Mouse (Mus musculus): ENCODE results near the gene Acot8. TPM values are rescaled to one million over a fixed set of nuclear protein-coding genes. Genes with fewer than 3 reads are reported as not detected.

The Acot8 gene
- 19.2 and 21.1 TPM in 2 replicates for polyA plus RNA-seq (2021; fragmentation: Nextera tagmentation)
- long read RNA-seq, experiment 1, transcript Acot8-202 (6 exons, 1,152 nt): major isoform, 19 of 27 reads
- long read RNA-seq, experiment 1, partial matches to known transcripts: 0 of 27 reads
- long read RNA-seq, experiment 1, other reads (novel, unspliced or antisense): 5 of 27 reads
- long read RNA-seq, experiment 2, transcript Acot8-202 (6 exons, 1,152 nt): major isoform, 18 of 26 reads
- long read RNA-seq, experiment 2, partial matches to known transcripts: 1 of 26 reads
- long read RNA-seq, experiment 2, other reads (novel, unspliced or antisense): 3 of 26 reads

DNA sequence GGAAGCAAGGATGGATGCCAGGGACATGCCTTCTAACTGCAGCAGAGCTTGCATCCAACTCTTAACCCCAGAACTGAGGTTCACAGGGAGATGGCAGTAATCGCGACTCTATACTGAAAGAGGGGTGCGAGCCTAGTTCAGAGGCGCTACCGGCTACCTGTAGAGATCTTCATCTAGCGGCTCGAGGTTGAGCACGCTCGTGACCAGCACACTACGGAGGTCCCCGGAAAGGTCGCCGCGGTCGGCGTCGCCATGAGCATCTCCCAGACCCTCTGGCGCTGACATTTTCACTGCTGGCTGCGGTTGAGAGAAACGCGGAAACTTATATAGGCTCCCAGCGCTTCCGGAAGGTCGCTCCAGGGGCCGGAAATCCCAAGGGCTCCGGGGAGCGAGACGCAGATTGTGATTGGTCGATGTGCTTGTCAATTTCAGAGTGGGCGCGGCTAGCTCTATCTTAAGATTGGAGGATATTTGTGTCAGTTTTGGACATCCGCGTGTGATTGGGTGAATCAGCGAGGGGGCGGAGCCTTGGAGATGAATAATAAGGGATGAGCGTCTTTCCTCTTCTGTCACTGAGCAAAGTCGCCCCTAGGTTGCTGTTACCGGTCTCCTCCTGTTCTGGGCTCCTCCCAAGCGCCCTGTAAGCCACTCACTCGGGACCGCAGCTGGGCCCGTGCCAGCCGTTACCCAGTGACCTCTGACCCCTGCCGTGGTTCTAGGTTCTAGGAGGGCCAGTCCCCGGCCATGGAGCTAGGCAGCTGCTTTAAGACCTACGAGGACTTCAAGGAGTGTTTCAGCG is at the start of gene Acot8, which contains the start of gene Zswim3:
Gene Acot8, minus strand, starts transcription at position 350 of the 799 bp plus-strand sequence.
Gene Zswim3, plus strand, starts transcription at position 566 of the 799 bp plus-strand sequence.

GRCm38 (mm10) chr2:164833314-164833959 is 28.8 kb upstream of the Acot8 start, which contains the start of gene Neurl2:
Neurl2 (minus strand) TSS chr2:164833456.

GRCm38 (mm10) chr2:164832748-164833301 is 28.1 kb upstream of the Acot8 start, which contains the start of gene Ctsa:
Ctsa (plus strand) TSS chr2:164832873.

GRCm38 (mm10) chr2:164828437-164828836 is 23.8 kb upstream of the Acot8 start, which contains the start of gene Spata25:
Spata25 (minus strand) TSS chr2:164828537.

GRCm38 (mm10) chr2:164822636-164823165 is 18.0 kb upstream of the Acot8 start, which contains the start of gene Zswim1:
Zswim1 (plus strand) TSS chr2:164822686.

DNA sequence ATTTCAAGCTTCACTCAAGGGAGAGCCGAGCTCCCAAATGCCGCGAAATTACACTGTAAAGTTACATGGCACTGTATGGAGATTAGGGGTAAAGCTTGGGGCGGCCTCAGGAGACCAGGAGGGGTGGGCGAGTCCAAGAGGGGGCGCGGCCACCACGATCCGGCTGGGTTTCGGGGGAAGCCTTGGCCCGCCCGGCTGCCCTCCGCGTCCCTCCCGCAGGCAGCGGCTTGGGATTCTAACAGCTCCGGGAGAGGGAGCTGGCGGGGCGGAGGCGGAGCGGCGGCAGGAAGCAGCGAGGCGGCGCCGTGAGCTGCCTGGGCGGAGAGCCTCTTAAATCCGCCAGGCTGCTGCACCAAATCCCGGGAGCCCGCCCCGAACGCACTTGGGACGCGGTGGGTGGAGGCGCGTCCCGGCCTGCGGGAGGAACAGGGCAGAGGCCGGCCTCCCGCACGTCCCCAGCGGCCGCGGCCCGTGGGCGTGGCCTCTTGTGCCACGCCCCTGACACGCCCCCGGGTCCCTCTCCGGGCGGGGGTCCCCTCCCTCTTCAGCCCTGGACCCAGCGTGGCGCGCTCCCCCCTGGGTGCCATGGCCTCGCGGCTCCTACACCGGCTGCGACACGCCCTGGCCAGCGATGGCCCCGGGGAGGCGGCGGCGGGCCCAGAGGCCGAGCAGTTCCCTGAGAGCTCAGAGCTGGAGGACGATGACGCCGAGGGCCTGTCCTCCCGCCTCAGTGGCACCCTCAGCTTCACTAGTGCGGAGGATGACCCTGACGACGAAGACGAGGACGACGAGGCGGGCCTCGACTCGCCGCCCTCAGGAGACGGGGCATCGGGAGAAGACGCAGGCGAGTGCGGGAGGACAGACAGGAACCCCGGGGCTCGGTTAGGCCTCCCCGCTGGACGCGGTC is 18.9 kb downstream of the Acot8 start, which contains the start of gene Snx21:
Gene Snx21, plus strand, starts transcription at position 343 of the 907 bp plus-strand sequence.

GRCm38 (mm10) chr2:164779481-164780086 is 25.1 kb downstream of the Acot8 start, which contains the start of gene Tnnc2:
Tnnc2 (minus strand) TSS chr2:164779967.

DNA sequence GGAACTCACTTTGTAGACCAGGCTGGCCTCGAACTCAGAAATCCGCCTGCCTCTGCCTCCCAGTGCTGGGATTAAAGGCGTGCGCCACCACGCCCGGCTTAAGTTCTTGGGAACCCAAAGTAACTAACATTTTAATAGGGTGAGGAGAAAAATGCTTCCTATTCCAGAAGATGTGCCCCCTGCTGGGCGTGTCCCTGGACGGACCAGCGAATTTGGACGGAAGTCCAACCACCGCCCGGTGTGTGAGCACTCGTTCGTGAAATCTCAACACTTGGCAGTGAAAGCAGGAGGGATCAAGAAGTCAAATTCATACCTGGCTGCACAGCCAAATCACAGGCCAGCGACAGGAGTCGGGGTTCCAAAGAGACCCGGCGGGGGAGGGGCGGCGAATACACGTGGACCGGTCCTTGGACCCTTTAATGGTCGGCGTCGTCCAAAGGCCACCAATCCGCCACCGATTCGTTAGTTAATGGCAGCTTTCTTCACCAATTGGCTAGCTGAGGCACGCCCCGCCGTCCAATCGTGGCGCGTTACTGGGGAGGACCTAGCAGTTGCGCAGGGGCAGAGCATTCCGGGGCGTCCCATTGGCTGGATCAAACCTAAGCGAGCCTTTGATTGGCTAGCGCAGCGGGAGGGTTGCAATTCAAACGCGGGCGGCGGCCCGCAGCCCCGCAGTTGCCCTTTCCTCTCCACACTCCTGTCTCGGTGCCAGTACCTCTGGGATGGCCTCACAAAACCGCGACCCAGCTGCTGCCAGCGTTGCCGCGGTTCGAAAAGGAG is 35.2 kb downstream of the Acot8 start, which contains the start of gene Ube2c:
Gene Ube2c, plus strand, starts transcription at position 641 of the 780 bp plus-strand sequence.

DNA sequence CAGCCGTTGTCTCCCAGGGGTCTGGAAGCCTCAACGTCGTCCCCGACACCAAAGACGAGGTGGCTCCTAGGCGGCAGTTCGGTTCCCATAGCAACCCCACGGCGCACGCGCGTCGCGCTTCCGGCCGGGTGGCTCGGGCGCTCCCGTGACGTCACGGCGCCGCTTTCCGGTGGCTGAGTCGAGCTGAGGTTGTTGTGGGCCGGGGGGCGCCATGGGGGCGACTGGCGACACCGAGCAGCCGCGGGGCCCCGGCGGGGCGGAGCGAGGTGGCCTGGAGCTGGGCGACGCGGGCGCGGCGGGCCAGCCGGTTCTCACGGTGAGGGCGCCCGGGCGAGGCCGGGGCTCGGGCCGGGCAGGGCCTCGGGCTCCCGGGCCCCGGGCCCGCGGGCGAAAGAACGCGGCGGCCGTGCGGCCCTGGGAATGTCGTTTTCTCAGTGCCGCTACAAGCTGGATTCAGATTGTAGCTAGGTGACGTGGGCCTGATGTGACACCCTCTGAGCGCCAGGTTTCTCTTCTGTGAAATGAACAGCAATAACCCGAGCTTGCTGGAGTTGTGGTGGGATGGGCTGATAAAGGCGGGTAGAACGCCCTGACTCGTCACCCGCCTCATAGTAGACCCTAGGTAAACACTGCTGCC is 58.7 kb downstream of the Acot8 start, which contains the start of the genes Wfdc3 and Dnttip1:
Gene Wfdc3, minus strand, starts transcription at position 89 of the 637 bp plus-strand sequence.
Gene Dnttip1, plus strand, starts transcription at position 141 of the 637 bp plus-strand sequence.

Other genes starting within 250 kb of the Acot8 start
- gene Wfdc2, start 242.5 kb downstream of the Acot8 start, polyA plus RNA-seq (2021; fragmentation: Nextera tagmentation): 0.52 and 8.3 TPM in 2 replicates
- gene Spint3, start 231.4 kb downstream of the Acot8 start, polyA plus RNA-seq (2021; fragmentation: Nextera tagmentation): not detected in 2 replicates
- not detected in 2 replicates for gene Wfdc6a, start 219.4 kb downstream of the Acot8 start, polyA plus RNA-seq (2021; fragmentation: Nextera tagmentation)
- not detected in 2 replicates for gene Eppin, start 211.3 kb downstream of the Acot8 start, polyA plus RNA-seq (2021; fragmentation: Nextera tagmentation)
- not detected in 2 replicates for gene Wfdc6b, start 191.4 kb downstream of the Acot8 start, polyA plus RNA-seq (2021; fragmentation: Nextera tagmentation)
- gene Wfdc8, start 191.3 kb downstream of the Acot8 start, polyA plus RNA-seq (2021; fragmentation: Nextera tagmentation): not detected in 2 replicates
- gene Wfdc16, start 166.1 kb downstream of the Acot8 start, polyA plus RNA-seq (2021; fragmentation: Nextera tagmentation): not detected in 2 replicates
- gene Wfdc10, start 148.8 kb downstream of the Acot8 start, polyA plus RNA-seq (2021; fragmentation: Nextera tagmentation): not detected in 2 replicates
- gene Wfdc9, start 148.3 kb downstream of the Acot8 start, polyA plus RNA-seq (2021; fragmentation: Nextera tagmentation): not detected in 2 replicates
- not detected in 2 replicates for gene Wfdc11, start 130.8 kb downstream of the Acot8 start, polyA plus RNA-seq (2021; fragmentation: Nextera tagmentation)
- gene Wfdc13, start 119.8 kb downstream of the Acot8 start, polyA plus RNA-seq (2021; fragmentation: Nextera tagmentation): not detected in 2 replicates
- gene Spint4, start 106.4 kb downstream of the Acot8 start, polyA plus RNA-seq (2021; fragmentation: Nextera tagmentation): not detected in 2 replicates
- not detected in 2 replicates for gene Spint5, start 89.6 kb downstream of the Acot8 start, polyA plus RNA-seq (2021; fragmentation: Nextera tagmentation)
- gene Wfdc3, start 59.0 kb downstream of the Acot8 start, polyA plus RNA-seq (2021; fragmentation: Nextera tagmentation): 3.3 and 3.5 TPM in 2 replicates
- 4.1 and 5.2 TPM in 2 replicates for gene Dnttip1, start 58.9 kb downstream of the Acot8 start, polyA plus RNA-seq (2021; fragmentation: Nextera tagmentation)
- gene Ube2c, start 35.0 kb downstream of the Acot8 start, polyA plus RNA-seq (2021; fragmentation: Nextera tagmentation): 0.83 and 0.95 TPM in 2 replicates
- gene Tnnc2, start 24.9 kb downstream of the Acot8 start, polyA plus RNA-seq (2021; fragmentation: Nextera tagmentation): not detected in 2 replicates
- 39.6 and 48.3 TPM in 2 replicates for gene Snx21, start 19.1 kb downstream of the Acot8 start, polyA plus RNA-seq (2021; fragmentation: Nextera tagmentation)
- 10.3 and 10.8 TPM in 2 replicates for gene Zswim3, start 216 bp upstream of the Acot8 start, polyA plus RNA-seq (2021; fragmentation: Nextera tagmentation)
- 26.3 and 29.5 TPM in 2 replicates for gene Zswim1, start 17.8 kb upstream of the Acot8 start, polyA plus RNA-seq (2021; fragmentation: Nextera tagmentation)
- gene Spata25, start 23.7 kb upstream of the Acot8 start, polyA plus RNA-seq (2021; fragmentation: Nextera tagmentation): not detected in 2 replicates
- 131 and 133 TPM in 2 replicates for gene Ctsa, start 28.0 kb upstream of the Acot8 start, polyA plus RNA-seq (2021; fragmentation: Nextera tagmentation)
- 5.4 and 5.6 TPM in 2 replicates for gene Neurl2, start 28.6 kb upstream of the Acot8 start, polyA plus RNA-seq (2021; fragmentation: Nextera tagmentation)
- 123 and 144 TPM in 2 replicates for gene Pltp, start 52.8 kb upstream of the Acot8 start, polyA plus RNA-seq (2021; fragmentation: Nextera tagmentation)
- gene Pcif1, start 74.4 kb upstream of the Acot8 start, polyA plus RNA-seq (2021; fragmentation: Nextera tagmentation): 84.4 and 85.2 TPM in 2 replicates
- gene Zfp335, start 106.9 kb upstream of the Acot8 start, polyA plus RNA-seq (2021; fragmentation: Nextera tagmentation): 8.9 and 11.8 TPM in 2 replicates
- 0.45 and 0.56 TPM in 2 replicates for gene Mmp9, start 135.9 kb upstream of the Acot8 start, polyA plus RNA-seq (2021; fragmentation: Nextera tagmentation)
- 78.6 and 83.4 TPM in 2 replicates for gene Slc12a5, start 155.9 kb upstream of the Acot8 start, polyA plus RNA-seq (2021; fragmentation: Nextera tagmentation)
- gene Ncoa5, start 230.0 kb upstream of the Acot8 start, polyA plus RNA-seq (2021; fragmentation: Nextera tagmentation): 5.7 and 5.8 TPM in 2 replicates